Mouse (Mus musculus) hindbrain, postnatal 0 days (tissue): ENCODE results near the gene Ncoa5. TPM values are rescaled to one million over a fixed set of nuclear protein-coding genes. Genes with fewer than 3 reads are reported as not detected.
A peak's percentile ranks its signal among the peaks of the same experiment; 100 is the strongest.

ENCODE experiments used
- ATAC-seq: fragments of 200-750 bp; cut with Nextera tagmentation; 2 replicates; pipeline ENCODE4 v1.8.0; 2017; ENCODE audit warnings: mild to moderate bottlenecking, moderate TSS enrichment, moderate library complexity
- DNase-seq: peaks from one replicate; pipeline ENCODE4 v3.0.0-alpha.2; 2015; ENCODE audit warnings: low spot score
- H3K27ac ChIP-seq: fragments of 300-500 bp; sonication (generic); 2 replicates; pipeline ENCODE4 v1.5.1; 2014; ENCODE audit warnings: mild to moderate bottlenecking
- H3K27me3 ChIP-seq: fragments of 300-500 bp; sonication (generic); 2 replicates; pipeline ENCODE4 v1.6.1; 2014; ENCODE audit warnings: low read length, mixed read lengths; ENCODE audit not compliant: insufficient read depth
- H3K36me3 ChIP-seq: fragments of 300-500 bp; sonication (generic); 2 replicates; pipeline ENCODE4 v1.6.1; 2014; ENCODE audit warnings: low read length, mixed read lengths; ENCODE audit not compliant: insufficient read depth
- H3K4me1 ChIP-seq: fragments of 300-500 bp; sonication (generic); 2 replicates; pipeline ENCODE4 v1.6.1; 2014; ENCODE audit warnings: antibody characterized with exemption, low read length, mixed read lengths; ENCODE audit not compliant: insufficient read depth
- H3K4me2 ChIP-seq: fragments of 300-500 bp; sonication (generic); 2 replicates; pipeline ENCODE4 v1.6.1; 2014; ENCODE audit warnings: low read depth, mild to moderate bottlenecking, low read length, moderate library complexity, mixed read lengths
- H3K4me3 ChIP-seq: fragments of 300-500 bp; sonication (generic); 2 replicates; pipeline ENCODE4 v1.5.1; 2014; ENCODE audit warnings: low read length
- H3K9ac ChIP-seq: fragments of 300-500 bp; sonication (generic); replicated peaks from 2 replicates; pipeline ENCODE4 v1.6.1; 2014; ENCODE audit warnings: mild to moderate bottlenecking, low read length, moderate library complexity, mixed read lengths
- H3K9me3 ChIP-seq: fragments of 300-500 bp; sonication (generic); 2 replicates; pipeline ENCODE4 v1.6.1; 2016; ENCODE audit warnings: low read length, mixed read lengths
- CTCF ChIP-seq: IDR thresholded peaks from 2 replicates; pipeline ENCODE4 v1.5.1; 2016; ENCODE audit warnings: antibody characterized with exemption, control low read depth, low read depth
- WGBS: fragments of 180-500 bp; shearing (Covaris S2); extraction: QIAGEN DNeasy Blood & Tissue Kit; methylation state at CpG from one replicate; pipeline ENCODE4 v1.1.7; 2014; 5-methylcytosine and 5-hydroxymethylcytosine counted together
- polyA plus RNA-seq: library from polyadenylated mRNA; unstranded; fragments of >200 nt; fragmentation: Nextera tagmentation; extraction: Ambion mirVana; gene quantifications from 2 replicates; pipeline ENCODE4 v1.2.1, GENCODE M21; 2015
- total RNA-seq: library from RNA; depleted of rRNA; stranded (reverse); fragments of >200 nt; gene quantifications from 2 replicates; pipeline ENCODE4 v1.2.3, GENCODE M21; 2014

Ncoa5 gene
- total and polyA plus RNA-seq, 2 experiments from 2014 or later: 55.5 to 60.8 TPM

DNA sequence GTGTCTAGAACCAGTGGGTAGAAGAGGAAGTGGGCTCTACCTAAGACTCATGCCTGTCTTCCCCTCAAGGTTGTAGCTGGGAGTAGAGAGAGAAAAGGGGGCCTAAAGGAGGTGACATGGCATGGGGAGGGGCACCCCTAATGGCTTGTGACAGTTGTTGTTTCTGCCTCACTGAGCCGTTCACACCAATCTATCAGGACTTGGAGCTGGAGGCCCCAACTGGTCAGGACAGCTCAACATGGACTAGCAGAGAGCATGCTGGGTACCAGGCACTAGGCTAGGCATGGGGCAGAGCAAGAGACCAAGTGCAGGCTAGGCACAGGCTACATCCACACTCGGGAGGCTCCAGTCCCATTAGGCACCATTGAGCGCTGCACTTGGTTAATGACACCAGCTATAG is 43.6 kb downstream of the Ncoa5 start:
- 60% methylated on average over 3 of the region's 3 CpGs for WGBS
- no peaks in the 10 kb centered on the region for H3K27me3 ChIP-seq
- no peak overlapping the region for H3K4me3 ChIP-seq
- peaks cover 6% of the 10 kb centered on the region; the same call in 1 of the 2 replicates for H3K36me3 ChIP-seq
- no peaks in the 10 kb centered on the region for H3K4me1 ChIP-seq
- no peak overlapping the region for H3K9ac ChIP-seq
- no peak for DNase-seq
- no peak for ATAC-seq
- no peaks in the 10 kb centered on the region for H3K9me3 ChIP-seq
- H3K4me2 ChIP-seq: no peak overlapping the region
- TF ChIP-seq CTCF: no peak
- no peak overlapping the region for H3K27ac ChIP-seq

DNA sequence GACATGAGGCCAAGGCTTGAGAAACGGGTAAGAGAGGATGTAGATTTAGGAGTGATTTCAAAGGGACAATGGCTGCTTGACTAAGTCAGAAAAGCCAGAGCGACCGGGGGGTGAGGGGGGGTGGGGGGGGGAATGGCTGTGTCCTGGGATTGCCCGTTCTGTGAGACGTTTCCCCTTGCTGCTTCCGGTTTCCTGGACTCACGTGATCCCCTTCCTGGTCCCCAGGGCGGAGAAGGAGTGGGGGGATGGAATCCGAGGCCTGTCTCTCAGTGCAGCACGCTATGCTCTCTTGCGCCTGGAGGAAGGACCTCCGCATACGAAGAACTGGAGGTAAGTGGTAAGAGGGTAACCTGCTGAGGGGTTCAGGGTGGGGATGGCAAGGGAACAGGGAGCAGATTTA is 45.9 kb downstream of the Ncoa5 start:
- whole genome bisulfite sequencing: 64% methylated on average over 13 of the region's 13 CpGs
- no peak for DNase-seq
- Histone ChIP-seq H3K27me3 (no peaks in the 10 kb centered on the region), H3K4me1 (no peaks in the 10 kb centered on the region), H3K4me2 (no peak overlapping the region), H3K9me3 (no peaks in the 10 kb centered on the region), H3K4me3 (no peak overlapping the region), H3K36me3 (no peaks in the 10 kb centered on the region), H3K9ac (no peak overlapping the region), H3K27ac (no peak overlapping the region)
- no peak for ATAC-seq
- no peak for TF ChIP-seq CTCF

DNA sequence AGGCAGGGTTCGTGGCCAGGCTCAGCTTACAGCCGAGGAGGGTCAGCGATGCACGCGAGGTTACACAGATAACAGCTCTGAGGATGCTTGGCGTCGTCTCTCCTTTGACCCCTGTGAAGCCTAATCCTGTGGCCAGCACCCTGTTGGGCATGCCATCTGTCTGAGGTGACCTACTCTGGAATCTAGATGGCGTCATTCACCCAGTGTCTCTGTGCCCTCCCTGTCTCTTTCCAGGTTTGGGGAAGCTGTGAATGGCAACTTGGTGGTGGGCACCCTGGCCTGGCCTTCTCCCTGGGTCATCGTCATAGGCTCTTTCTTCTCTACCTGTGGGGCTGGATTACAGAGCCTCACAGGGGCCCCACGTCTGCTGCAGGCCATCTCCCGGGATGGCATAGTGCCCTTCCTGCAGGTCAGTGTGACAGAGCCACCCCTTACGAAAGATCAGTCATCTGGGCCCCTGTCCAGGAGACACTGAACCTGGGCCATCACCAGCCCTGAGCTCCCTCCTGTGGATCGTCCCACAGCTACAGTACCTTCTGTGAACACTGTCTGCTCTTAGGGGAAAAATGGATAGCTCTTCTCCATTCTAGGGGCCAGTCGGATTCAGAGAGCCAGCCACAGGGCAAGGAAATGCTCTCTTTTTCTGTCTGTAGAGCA is 48.2 kb downstream of the Ncoa5 start:
- WGBS: 70% methylated on average over 14 of the region's 14 CpGs
- no peaks in the 10 kb centered on the region for H3K4me1 ChIP-seq
- DNase-seq (no peak), ATAC-seq (no peak)
- H3K27me3 ChIP-seq: no peaks in the 10 kb centered on the region
- no peak overlapping the region for H3K4me2 ChIP-seq
- H3K27ac ChIP-seq: no peak overlapping the region
- 0 out of 2 replicates have a peak, but pooled peaks cover 4% of the 10 kb centered on the region for H3K36me3 ChIP-seq
- no peak for TF ChIP-seq CTCF
- H3K9ac ChIP-seq: no peak overlapping the region
- no peaks in the 10 kb centered on the region for H3K9me3 ChIP-seq
- H3K4me3 ChIP-seq: no peak overlapping the region

DNA sequence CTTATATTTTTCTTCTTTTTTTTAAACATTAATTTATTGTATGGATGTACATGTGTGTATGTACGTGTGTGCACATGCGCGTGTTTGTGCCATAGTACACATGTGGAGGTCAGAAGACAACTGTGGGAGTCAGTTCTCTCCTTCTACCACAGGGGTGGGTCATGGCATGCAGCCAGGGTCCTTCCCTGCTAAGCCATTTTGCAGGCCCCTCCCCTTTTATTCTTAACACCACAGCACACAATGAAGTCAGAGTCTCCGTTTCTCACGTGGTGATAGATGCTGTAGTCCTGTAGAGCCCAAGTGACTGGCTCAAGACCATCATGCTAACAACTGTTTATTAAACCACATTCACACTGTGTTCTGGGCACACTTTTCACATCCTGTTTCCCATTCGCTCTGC is 48.7 kb downstream of the Ncoa5 start:
- Histone ChIP-seq H3K4me1 (no peaks in the 10 kb centered on the region), H3K27ac (no peak overlapping the region), H3K4me3 (no peak overlapping the region), H3K9ac (no peak overlapping the region), H3K27me3 (no peaks in the 10 kb centered on the region), H3K36me3 (0 out of 2 replicates have a peak, but pooled peaks cover 4% of the 10 kb centered on the region), H3K9me3 (no peaks in the 10 kb centered on the region), H3K4me2 (no peak overlapping the region)
- TF ChIP-seq CTCF: no peak
- DNase-seq (no peak), ATAC-seq (no peak)
- 72% methylated on average over 6 of the region's 6 CpGs for WGBS

DNA sequence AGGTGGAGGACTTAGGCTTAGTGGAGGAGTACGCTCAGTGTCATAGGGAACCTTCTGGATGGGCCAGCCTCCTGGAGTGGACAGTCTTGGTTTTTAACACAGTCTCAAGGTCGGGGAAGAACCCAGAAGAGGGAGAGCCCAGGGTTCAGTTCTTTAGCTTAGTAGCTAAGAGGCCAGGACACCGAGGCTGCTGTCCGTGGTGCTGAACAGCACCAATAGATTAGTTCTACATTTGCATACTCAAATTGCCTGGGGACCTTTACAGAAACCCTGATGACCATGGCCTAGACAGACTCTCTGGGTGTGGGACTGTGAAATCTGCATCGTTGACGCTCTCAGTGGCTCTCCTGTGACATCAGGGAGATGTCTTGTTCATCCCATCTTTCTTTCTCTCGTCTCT is 54.9 kb downstream of the Ncoa5 start:
- H3K4me3 ChIP-seq: no peak overlapping the region
- H3K36me3 ChIP-seq: 0 out of 2 replicates have a peak, but pooled peaks cover 4% of the 10 kb centered on the region
- H3K4me1 ChIP-seq: peaks cover 3% of the 10 kb centered on the region; the same call in 1 of the 2 replicates
- no peak overlapping the region for H3K27ac ChIP-seq
- ATAC-seq: no peak
- no peak overlapping the region for H3K9ac ChIP-seq
- DNase-seq: peak; percentile 61
- no peak overlapping the region for H3K4me2 ChIP-seq
- no peaks in the 10 kb centered on the region for H3K9me3 ChIP-seq
- no peak for TF ChIP-seq CTCF
- WGBS: 25% methylated on average over 7 of the region's 7 CpGs
- H3K27me3 ChIP-seq: no peaks in the 10 kb centered on the region

DNA sequence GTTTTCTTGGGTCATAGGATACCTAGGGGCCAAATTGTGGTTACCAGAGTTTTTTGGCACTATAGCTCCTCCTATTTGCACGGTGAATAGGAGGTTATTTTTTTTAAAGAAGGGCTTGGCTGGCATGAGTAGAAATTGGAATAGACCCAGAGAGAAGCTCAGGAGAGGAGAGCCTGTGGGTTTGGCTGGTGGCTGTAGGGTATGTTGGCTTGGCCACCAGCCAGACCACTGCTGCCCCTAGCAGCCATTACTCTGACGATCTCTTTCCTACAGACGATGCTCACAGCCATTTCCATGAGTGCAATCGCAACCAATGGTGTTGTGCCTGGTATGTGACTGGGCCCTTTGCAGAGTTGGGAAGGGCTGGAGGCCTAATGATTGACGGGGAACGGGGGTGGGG is 59.1 kb downstream of the Ncoa5 start:
- H3K4me3 ChIP-seq: no peak overlapping the region
- no peak for TF ChIP-seq CTCF
- ATAC-seq: no peak
- H3K4me1 ChIP-seq: peaks cover 11% of the 10 kb centered on the region; the same call in 1 of the 2 replicates
- H3K4me2 ChIP-seq: no peak overlapping the region
- no peak overlapping the region for H3K9ac ChIP-seq
- no peaks in the 10 kb centered on the region for H3K9me3 ChIP-seq
- no peaks in the 10 kb centered on the region for H3K36me3 ChIP-seq
- no peak overlapping the region for H3K27ac ChIP-seq
- WGBS: 61% methylated on average over 6 of the region's 6 CpGs
- H3K27me3 ChIP-seq: no peaks in the 10 kb centered on the region
- no peak for DNase-seq

DNA sequence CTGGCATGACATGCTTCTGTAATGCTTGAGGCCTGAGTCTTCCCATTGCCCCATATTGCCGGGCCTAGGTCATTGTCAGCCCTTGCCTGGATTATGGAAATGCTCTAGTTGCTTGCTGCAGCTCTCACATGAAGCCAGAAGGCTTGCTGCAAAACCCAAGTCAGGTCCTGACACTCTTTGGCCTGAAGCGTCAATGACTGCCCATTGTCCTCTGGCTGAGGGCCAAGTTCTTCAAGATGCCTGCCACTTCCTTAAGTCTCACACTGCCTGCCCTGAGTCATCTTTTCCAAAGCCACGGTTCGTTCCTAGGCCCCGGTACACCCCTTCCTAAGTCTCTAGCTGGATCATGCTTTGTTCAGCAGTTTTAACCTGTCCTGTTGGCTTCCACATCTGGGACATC is 62.0 kb downstream of the Ncoa5 start:
- Histone ChIP-seq H3K27me3 (peaks cover 17% of the 10 kb centered on the region), H3K4me1 (peaks cover 13% of the 10 kb centered on the region; the same call in 1 of the 2 replicates), H3K4me2 (no peak overlapping the region), H3K9me3 (no peaks in the 10 kb centered on the region), H3K9ac (no peak overlapping the region), H3K36me3 (no peaks in the 10 kb centered on the region), H3K4me3 (no peak overlapping the region), H3K27ac (no peak overlapping the region)
- no peak for TF ChIP-seq CTCF
- WGBS: 59% methylated on average over 5 of the region's 5 CpGs
- ATAC-seq (no peak), DNase-seq (no peak)
